Mouse (Mus musculus) olfactory bulb, adult 2 months (tissue): Measurements from ENCODE around the gene Casz1. TPM values are rescaled to one million over a fixed set of nuclear protein-coding genes. Genes with fewer than 3 reads are reported as not detected.

Experiments
- H3K27ac ChIP-seq: fragments of 200-500 bp; 2 replicates; pipeline ENCODE4 v1.5.1; 2012; ENCODE audit warnings: low read depth, low read length; ENCODE audit not compliant: insufficient read depth
- H3K4me1 ChIP-seq: fragments of 200-500 bp; 2 replicates; pipeline ENCODE4 v1.6.1; 2012; ENCODE audit warnings: low read length; ENCODE audit not compliant: control insufficient read depth, insufficient read depth
- H3K4me3 ChIP-seq: fragments of 200-500 bp; 2 replicates; pipeline ENCODE4 v1.5.1; 2012; ENCODE audit warnings: mild to moderate bottlenecking, low read depth, low read length, moderate library complexity; ENCODE audit not compliant: insufficient read depth
- CTCF ChIP-seq: fragments of 200-500 bp; IDR thresholded peaks from 2 replicates; pipeline ENCODE4 v1.5.1; 2012; ENCODE audit warnings: low read depth, mild to moderate bottlenecking, low read length, moderate library complexity; ENCODE audit not compliant: insufficient read depth
- POLR2A ChIP-seq: fragments of 200-500 bp; IDR thresholded peaks from 2 replicates; pipeline ENCODE4 v1.6.1; 2012; ENCODE audit warnings: mild to moderate bottlenecking, low read depth, low read length, moderate library complexity; ENCODE audit not compliant: insufficient read depth
- WGBS: fragments of 180-500 bp; shearing (Covaris S2); methylation state at CpG from one replicate; pipeline ENCODE4 v1.1.7; 2018; 5-methylcytosine and 5-hydroxymethylcytosine counted together
- polyA plus RNA-seq: library from polyadenylated mRNA; stranded (reverse); fragments of >200 nt; gene quantifications from 2 replicates; pipeline ENCODE4 v1.2.4, GENCODE M21; 2012; ENCODE audit warnings: low replicate concordance; ENCODE audit not compliant: missing spikeins, insufficient read depth, insufficient read length

The Casz1 gene
- polyA plus RNA-seq, 1 experiment: not detected

DNA sequence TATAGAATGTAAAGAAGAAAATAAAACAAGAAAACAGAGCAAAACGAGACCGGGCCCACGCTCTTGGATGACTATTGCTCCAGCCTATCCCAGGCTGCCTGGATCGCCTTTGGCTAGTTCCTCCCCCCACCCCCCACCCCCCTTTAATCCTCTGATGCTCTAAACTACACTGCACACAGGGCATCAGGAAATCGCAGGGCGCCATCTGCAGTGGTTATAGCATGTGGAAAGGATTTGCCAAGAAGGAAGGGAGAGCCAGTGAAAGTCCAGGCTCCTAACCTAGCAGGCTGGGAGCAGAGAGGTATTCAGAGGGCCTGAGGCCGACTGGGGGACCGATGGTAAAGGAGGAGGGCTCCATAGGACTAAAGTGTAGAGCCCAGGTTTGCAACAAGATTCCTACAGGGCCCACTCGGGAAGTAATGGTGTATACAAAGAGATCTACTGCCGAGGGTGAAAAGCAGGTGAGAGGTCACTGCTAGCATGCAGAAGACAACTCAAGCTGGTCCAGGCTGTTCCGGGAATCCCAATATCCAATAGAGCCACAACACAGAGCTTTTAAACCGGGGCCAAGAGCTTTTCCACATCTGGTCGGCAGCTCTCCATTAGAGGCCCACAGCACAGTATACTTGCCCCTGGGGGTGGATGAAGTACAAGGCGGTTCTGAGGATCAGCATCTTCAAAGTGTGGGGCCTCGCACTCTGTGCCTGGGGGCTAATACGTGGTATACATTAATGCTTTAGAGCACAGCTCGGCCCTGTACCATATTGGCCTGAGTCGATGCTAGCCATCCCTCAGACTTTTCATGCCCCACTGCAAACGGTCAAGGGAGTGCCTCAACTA is 180.7 kb downstream of the Casz1 start:
- H3K4me1 ChIP-seq: peaks cover 28% of the 10 kb centered on the region
- H3K27ac ChIP-seq: no peak overlapping the region
- 72% methylated on average over 19 of the region's 19 CpGs for WGBS
- no peak for TF ChIP-seq CTCF
- no peak for TF ChIP-seq POLR2A
- no peak overlapping the region for H3K4me3 ChIP-seq

DNA sequence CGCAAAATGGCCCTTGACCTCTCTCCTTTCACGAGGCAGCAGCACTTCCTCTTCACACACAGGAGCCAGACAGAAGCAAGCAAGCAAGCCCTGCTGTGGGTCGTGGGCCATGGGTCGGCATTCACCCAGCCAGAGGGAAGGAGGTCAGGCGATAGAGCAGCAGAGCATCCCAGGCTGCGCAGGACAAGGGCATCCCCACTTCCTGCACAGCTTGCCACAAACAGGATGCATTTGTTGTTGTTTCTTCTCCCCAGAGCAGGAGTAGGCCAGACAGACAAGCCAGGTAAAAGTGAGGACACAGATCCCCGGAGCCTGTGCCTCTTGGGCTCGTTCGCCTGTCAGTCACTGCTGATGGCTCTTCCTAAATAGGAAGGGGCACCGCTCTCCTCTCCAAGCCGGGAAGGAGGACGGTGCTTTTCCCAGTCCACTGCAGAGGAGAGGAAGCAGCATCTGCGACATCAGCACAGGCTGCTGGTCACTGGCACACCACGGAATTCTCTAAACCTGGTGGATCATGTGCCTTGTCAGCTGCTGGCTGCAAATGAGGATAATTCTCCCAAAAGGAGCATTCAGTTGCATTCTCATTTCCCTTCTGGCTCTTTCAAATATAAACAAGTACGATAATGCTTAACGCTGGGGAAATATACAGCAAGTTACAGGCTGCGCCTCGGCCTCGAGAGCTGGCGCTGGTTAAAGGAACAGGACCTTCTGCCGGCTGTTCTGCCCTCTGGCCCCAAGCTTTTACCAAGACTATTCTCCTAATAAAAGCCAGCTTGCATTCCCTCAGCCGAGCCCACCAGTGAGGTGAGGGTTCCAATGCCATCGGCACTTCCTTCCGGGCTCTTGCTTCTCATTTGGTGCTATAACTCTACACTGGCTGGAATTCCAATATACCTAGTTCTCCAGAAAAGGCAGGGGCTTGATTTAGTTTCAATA is 181.6 kb downstream of the Casz1 start:
- H3K4me1 ChIP-seq: peaks cover 27% of the 10 kb centered on the region
- TF ChIP-seq POLR2A: no peak
- no peak for TF ChIP-seq CTCF
- H3K4me3 ChIP-seq: no peak overlapping the region
- no peak overlapping the region for H3K27ac ChIP-seq
- WGBS: 78% methylated on average over 24 of the region's 24 CpGs

DNA sequence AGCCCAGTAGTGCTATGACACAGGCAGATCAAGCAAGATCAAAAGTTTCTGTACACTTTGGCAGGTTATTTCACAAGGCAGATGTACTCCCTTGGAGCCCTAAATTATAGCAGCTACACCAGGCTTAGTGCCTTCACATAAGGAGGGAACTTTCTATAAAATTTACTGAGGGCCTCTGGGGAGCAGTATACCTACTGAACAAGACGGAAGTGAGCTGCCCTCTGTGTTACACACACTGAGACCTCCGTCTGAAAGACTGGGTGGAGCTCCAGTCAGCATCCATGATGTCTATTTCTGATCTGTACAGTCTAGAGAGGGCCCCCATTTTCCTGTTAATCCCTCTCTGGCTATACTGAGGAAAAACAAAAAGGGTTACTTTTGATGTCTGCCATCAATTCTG is 185.8 kb downstream of the Casz1 start:
- no peak overlapping the region for H3K27ac ChIP-seq
- peaks cover 10% of the 10 kb centered on the region for H3K4me1 ChIP-seq
- 75% methylated on average over 2 of the region's 2 CpGs for WGBS
- no peak overlapping the region for H3K4me3 ChIP-seq
- TF ChIP-seq POLR2A (no peak), CTCF (no peak)

DNA sequence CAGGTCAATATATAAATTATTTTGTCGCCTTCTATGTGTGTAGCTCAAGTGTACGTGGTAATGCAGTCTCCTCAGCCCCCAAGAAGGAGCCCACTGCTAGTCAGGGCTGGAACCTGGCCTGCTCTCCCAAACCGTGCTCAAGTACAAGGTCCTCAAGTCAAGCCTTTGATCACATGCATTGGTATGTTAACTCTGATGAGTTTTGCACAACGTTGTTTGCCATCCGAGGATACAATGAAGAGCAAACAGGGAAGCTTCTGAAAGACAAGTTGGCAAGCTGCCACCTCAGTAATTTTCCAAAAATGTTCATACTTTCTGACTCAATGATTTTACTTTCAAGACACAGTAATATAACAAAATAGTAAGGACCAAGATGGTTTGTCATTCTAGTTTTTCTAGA is 189.7 kb downstream of the Casz1 start:
- no peak overlapping the region for H3K27ac ChIP-seq
- TF ChIP-seq CTCF (no peak), POLR2A (no peak)
- no peak overlapping the region for H3K4me3 ChIP-seq
- 81% methylated on average over 5 of the region's 5 CpGs for WGBS
- H3K4me1 ChIP-seq: peaks cover 2% of the 10 kb centered on the region; the same call in 1 of the 2 replicates

DNA sequence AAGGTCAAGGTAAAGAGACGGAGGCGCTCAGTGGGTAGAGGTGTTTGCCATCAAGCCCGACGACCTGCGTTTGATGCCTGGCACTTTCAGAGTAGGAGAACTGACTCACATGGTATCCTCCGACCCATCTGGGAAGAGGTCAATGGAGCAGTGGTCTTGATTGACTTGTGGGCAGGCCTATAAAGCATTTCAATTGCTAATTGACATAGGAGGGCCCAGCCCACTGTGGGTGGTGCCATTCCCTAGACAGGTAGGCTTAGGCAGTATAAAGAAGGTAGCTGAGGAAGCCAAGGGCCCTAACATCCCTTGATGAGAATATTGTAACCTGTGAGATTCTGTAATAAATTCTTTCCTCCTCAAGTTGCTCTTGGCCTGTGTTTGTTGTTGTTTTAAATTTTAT is 196.5 kb downstream of the Casz1 start:
- no peak overlapping the region for H3K4me3 ChIP-seq
- no peak overlapping the region for H3K27ac ChIP-seq
- H3K4me1 ChIP-seq: no peaks in the 10 kb centered on the region
- WGBS: over 99% methylated on average over 6 of the region's 6 CpGs
- TF ChIP-seq CTCF: no peak
- TF ChIP-seq POLR2A: no peak

DNA sequence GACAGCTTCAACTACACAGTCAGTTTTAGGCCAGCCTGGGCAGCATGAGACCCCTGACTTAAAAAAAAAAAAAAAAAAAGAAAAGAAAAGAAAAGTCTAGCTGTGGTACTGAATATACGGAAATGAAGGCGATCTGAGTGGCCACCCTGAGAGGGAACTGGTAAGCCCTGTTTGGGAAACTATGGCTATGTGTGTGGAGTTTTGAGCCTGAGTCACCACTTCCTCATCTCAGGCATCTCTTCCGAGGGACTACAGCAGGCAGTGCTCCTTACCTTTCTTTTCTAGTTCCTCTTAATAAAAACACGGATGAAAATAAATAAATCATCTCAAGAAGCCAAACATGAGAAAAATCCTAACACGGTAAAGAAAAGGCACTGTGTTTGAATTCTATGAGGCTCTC is 197.3 kb downstream of the Casz1 start:
- H3K27ac ChIP-seq: no peak overlapping the region
- H3K4me3 ChIP-seq: no peak overlapping the region
- TF ChIP-seq CTCF: no peak
- TF ChIP-seq POLR2A: no peak
- WGBS: 88% methylated on average over 5 of the region's 5 CpGs
- H3K4me1 ChIP-seq: no peaks in the 10 kb centered on the region

DNA sequence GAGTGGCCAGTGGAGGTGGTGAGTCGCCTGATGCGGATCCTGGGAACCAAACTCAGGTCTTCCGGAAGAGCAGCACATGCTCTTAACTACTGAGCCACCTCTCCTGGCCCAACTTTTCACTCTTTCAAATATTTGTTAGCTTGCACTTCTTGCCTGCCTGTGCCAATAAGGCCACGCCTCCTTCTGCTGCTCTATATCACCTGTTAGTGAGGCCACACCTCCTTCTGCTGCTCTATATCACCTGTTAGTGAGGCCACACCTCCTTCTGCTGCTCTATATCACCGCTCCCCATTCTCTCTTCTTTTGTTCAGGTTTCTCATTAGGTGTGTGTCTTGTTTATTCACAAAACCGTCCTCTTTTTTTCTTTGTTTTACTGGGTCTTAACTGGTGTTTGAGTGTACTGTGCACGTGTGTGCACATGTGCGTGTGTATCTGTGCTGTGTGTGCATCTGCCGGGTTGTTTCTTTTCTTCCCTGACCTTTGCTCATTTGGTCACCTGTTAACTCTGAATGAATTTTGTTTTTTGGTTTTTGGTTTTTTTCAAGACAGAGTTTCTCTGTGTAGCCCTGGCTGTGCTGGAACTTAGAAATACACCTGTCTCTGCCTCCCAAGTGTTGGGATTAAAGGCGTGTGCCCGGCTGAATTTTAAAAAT is 198.3 kb downstream of the Casz1 start:
- Histone ChIP-seq H3K4me1 (no peaks in the 10 kb centered on the region), H3K4me3 (no peak overlapping the region), H3K27ac (no peak overlapping the region)
- WGBS: 94% methylated on average over 11 of the region's 11 CpGs
- TF ChIP-seq POLR2A (no peak), CTCF (no peak)

Other genes with a start within 250 kb of the Casz1 start
- gene Exosc10, start 246.0 kb upstream of the Casz1 start, polyA plus RNA-seq: not detected in 2 replicates
- gene Srm, start 212.9 kb upstream of the Casz1 start, polyA plus RNA-seq: not detected in 2 replicates
- gene Masp2, start 201.9 kb upstream of the Casz1 start, polyA plus RNA-seq: not detected in 2 replicates
- 433 and 939 TPM in 2 replicates for gene Tardbp, start 177.4 kb upstream of the Casz1 start, polyA plus RNA-seq
- gene Gm572, start 161.1 kb upstream of the Casz1 start, polyA plus RNA-seq: not detected in 2 replicates